Mouse (Mus musculus): Measurements from ENCODE around the gene Psmd7. TPM values are rescaled to one million over a fixed set of nuclear protein-coding genes. Genes with fewer than 3 reads are reported as not detected.

The Psmd7 gene
- polyA plus RNA-seq, 1 experiment: 67.1 TPM

GRCm38 (mm10) chr8:107574771-107575170 lies 13.5 kb downstream of the Psmd7 start:
- TF ChIP-seq POLR2A (IDR thresholded peaks at IDR 0.05; ENCODE audit: borderline replicate concordance, control insufficient read depth, low read depth, low read length): no peak
- TF ChIP-seq CTCF (IDR thresholded peaks at IDR 0.05; ENCODE audit: control insufficient read depth, insufficient read depth, low read length): no peak
- 82% methylated on average over 3 of the region's 3 CpGs for WGBS
- no peak overlapping the region for H3K27ac ChIP-seq (ENCODE audit: control insufficient read depth, insufficient read depth, low read depth, low read length, poor library complexity)

GRCm38 (mm10) chr8:107572497-107572896 lies 15.8 kb downstream of the Psmd7 start:
- Histone ChIP-seq H3K4me1 (ENCODE audit: control insufficient read depth, insufficient read depth, low read length) (peaks cover 3% of the 10 kb centered on the region; the same call in 1 of the 2 replicates), H3K4me3 (replicated peaks; ENCODE audit: control insufficient read depth, low read depth, low read length) (no peak overlapping the region), H3K27ac (ENCODE audit: control insufficient read depth, insufficient read depth, low read depth, low read length, poor library complexity) (no peak overlapping the region)
- 54% methylated on average over 4 of the region's 4 CpGs for WGBS
- TF ChIP-seq POLR2A (IDR thresholded peaks at IDR 0.05; ENCODE audit: borderline replicate concordance, control insufficient read depth, low read depth, low read length) (no peak), CTCF (IDR thresholded peaks at IDR 0.05; ENCODE audit: control insufficient read depth, insufficient read depth, low read length) (peak; percentile 93)

More at GRCm38 (mm10) chr8:107574771-107575170, 13.5 kb downstream of the Psmd7 start:
- H3K4me1 ChIP-seq (ENCODE audit: control insufficient read depth, insufficient read depth, low read length): peaks cover 6% of the 10 kb centered on the region
- H3K4me3 ChIP-seq (replicated peaks; ENCODE audit: control insufficient read depth, low read depth, low read length): no peak overlapping the region

GRCm38 (mm10) chr8:107571486-107572135 lies 16.7 kb downstream of the Psmd7 start:
- no peak for TF ChIP-seq CTCF (IDR thresholded peaks at IDR 0.05; ENCODE audit: control insufficient read depth, insufficient read depth, low read length)
- TF ChIP-seq POLR2A (IDR thresholded peaks at IDR 0.05; ENCODE audit: borderline replicate concordance, control insufficient read depth, low read depth, low read length): no peak
- Histone ChIP-seq H3K27ac (ENCODE audit: control insufficient read depth, insufficient read depth, low read depth, low read length, poor library complexity) (no peak overlapping the region), H3K4me3 (replicated peaks; ENCODE audit: control insufficient read depth, low read depth, low read length) (no peak overlapping the region), H3K4me1 (ENCODE audit: control insufficient read depth, insufficient read depth, low read length) (peaks cover 3% of the 10 kb centered on the region; the same call in 1 of the 2 replicates)
- 72% methylated on average over 7 of the region's 7 CpGs for WGBS

GRCm38 (mm10) chr8:107571046-107571445 lies 17.2 kb downstream of the Psmd7 start:
- no peak overlapping the region for H3K27ac ChIP-seq (ENCODE audit: control insufficient read depth, insufficient read depth, low read depth, low read length, poor library complexity)
- no peak overlapping the region for H3K4me3 ChIP-seq (replicated peaks; ENCODE audit: control insufficient read depth, low read depth, low read length)
- no peak for TF ChIP-seq CTCF (IDR thresholded peaks at IDR 0.05; ENCODE audit: control insufficient read depth, insufficient read depth, low read length)
- TF ChIP-seq POLR2A (IDR thresholded peaks at IDR 0.05; ENCODE audit: borderline replicate concordance, control insufficient read depth, low read depth, low read length): no peak
- peaks cover 3% of the 10 kb centered on the region; the same call in 1 of the 2 replicates for H3K4me1 ChIP-seq (ENCODE audit: control insufficient read depth, insufficient read depth, low read length)
- 28% methylated on average over 2 of the region's 2 CpGs for WGBS

GRCm38 (mm10) chr8:107562164-107562563 lies 26.1 kb downstream of the Psmd7 start:
- TF ChIP-seq POLR2A (IDR thresholded peaks at IDR 0.05; ENCODE audit: borderline replicate concordance, control insufficient read depth, low read depth, low read length) (no peak), CTCF (IDR thresholded peaks at IDR 0.05; ENCODE audit: control insufficient read depth, insufficient read depth, low read length) (no peak)
- WGBS: 67% methylated on average over 9 of the region's 9 CpGs
- Histone ChIP-seq H3K27ac (ENCODE audit: control insufficient read depth, insufficient read depth, low read depth, low read length, poor library complexity) (no peak overlapping the region), H3K4me3 (replicated peaks; ENCODE audit: control insufficient read depth, low read depth, low read length) (no peak overlapping the region), H3K4me1 (ENCODE audit: control insufficient read depth, insufficient read depth, low read length) (peaks cover 1% of the 10 kb centered on the region; the same call in 1 of the 2 replicates)

- 3% methylated on average over 16 of the region's 16 CpGs for WGBS
Measured at GRCm38 (mm10) chr8:107560820-107561536, 27.3 kb downstream of the Psmd7 start.

GRCm38 (mm10) chr8:107556511-107556936 lies 31.7 kb downstream of the Psmd7 start:
- WGBS: 55% methylated on average over 12 of the region's 12 CpGs
- Histone ChIP-seq H3K4me3 (replicated peaks; ENCODE audit: control insufficient read depth, low read depth, low read length) (no peak overlapping the region), H3K27ac (ENCODE audit: control insufficient read depth, insufficient read depth, low read depth, low read length, poor library complexity) (no peak overlapping the region), H3K4me1 (ENCODE audit: control insufficient read depth, insufficient read depth, low read length) (peaks cover under 1% of the 10 kb centered on the region)
- TF ChIP-seq CTCF (IDR thresholded peaks at IDR 0.05; ENCODE audit: control insufficient read depth, insufficient read depth, low read length) (no peak), POLR2A (IDR thresholded peaks at IDR 0.05; ENCODE audit: borderline replicate concordance, control insufficient read depth, low read depth, low read length) (no peak)

More at GRCm38 (mm10) chr8:107560820-107561536, 27.3 kb downstream of the Psmd7 start:
- no peak for TF ChIP-seq CTCF (IDR thresholded peaks at IDR 0.05; ENCODE audit: control insufficient read depth, insufficient read depth, low read length)
- TF ChIP-seq POLR2A (IDR thresholded peaks at IDR 0.05; ENCODE audit: borderline replicate concordance, control insufficient read depth, low read depth, low read length): no peak
- Histone ChIP-seq H3K4me1 (ENCODE audit: control insufficient read depth, insufficient read depth, low read length) (peaks cover 1% of the 10 kb centered on the region; the same call in 1 of the 2 replicates), H3K27ac (ENCODE audit: control insufficient read depth, insufficient read depth, low read depth, low read length, poor library complexity) (0 out of 2 replicates have a peak overlapping the region, but pooled peaks have one; percentile 5), H3K4me3 (replicated peaks; ENCODE audit: control insufficient read depth, low read depth, low read length) (peak overlapping the region; percentile 39)

GRCm38 (mm10) chr8:107555231-107555630 lies 33.0 kb downstream of the Psmd7 start:
- Histone ChIP-seq H3K4me1 (ENCODE audit: control insufficient read depth, insufficient read depth, low read length) (no peaks in the 10 kb centered on the region; the same call in 1 of the 2 replicates), H3K27ac (ENCODE audit: control insufficient read depth, insufficient read depth, low read depth, low read length, poor library complexity) (no peak overlapping the region), H3K4me3 (replicated peaks; ENCODE audit: control insufficient read depth, low read depth, low read length) (no peak overlapping the region)
- no peak for TF ChIP-seq POLR2A (IDR thresholded peaks at IDR 0.05; ENCODE audit: borderline replicate concordance, control insufficient read depth, low read depth, low read length)
- 0 out of 2 replicates have a peak, but pooled peaks have one; percentile 16 for TF ChIP-seq CTCF (IDR thresholded peaks at IDR 0.05; ENCODE audit: control insufficient read depth, insufficient read depth, low read length)
- 77% methylated on average over 10 of the region's 10 CpGs for WGBS

All from bone marrow, adult 2 months (tissue).